Mouse (Mus musculus) erythroblast, embryonic 14.5 days (primary cell): Measurements from ENCODE around the gene Actr3.

Experiments
- GATA1 ChIP-seq: IDR thresholded peaks from 2 replicates; pipeline ENCODE4 v1.6.1; 2012; ENCODE audit warnings: low read length, inconsistent platforms, mixed read lengths
- TAL1 ChIP-seq: IDR thresholded peaks from 3 replicates; pipeline ENCODE4 v1.6.1; 2012; ENCODE audit warnings: low read length, inconsistent platforms, mixed read lengths

DNA sequence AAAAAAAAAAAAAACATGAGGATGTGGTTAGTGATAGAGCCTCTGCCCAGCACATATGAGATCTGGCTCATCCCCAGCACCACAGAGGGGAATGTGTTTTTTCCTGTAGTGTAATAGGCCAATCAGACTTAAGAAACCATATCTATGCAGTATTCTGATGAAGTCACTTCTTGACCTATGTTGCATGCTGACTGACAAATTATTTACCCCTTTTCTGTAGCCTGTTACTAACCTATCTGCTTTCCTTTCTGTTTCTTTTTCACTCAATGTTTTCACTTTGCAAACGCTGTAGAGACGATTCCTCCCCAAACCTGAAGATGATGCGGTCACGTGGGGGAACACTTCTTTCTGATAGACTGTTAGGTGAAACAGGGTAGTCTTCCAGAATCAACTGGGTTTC lies 32.4 kb upstream of the Actr3 start:
- TF ChIP-seq TAL1 (no peak), GATA1 (no peak)
